Mouse (Mus musculus): Measurements from ENCODE around the gene Dhdh. TPM values are rescaled to one million over a fixed set of nuclear protein-coding genes. Genes with fewer than 3 reads are reported as not detected.

The Dhdh gene
- total RNA-seq (2023): under 1 TPM; 0.62 to 0.96 TPM

GRCm38 (mm10) chr7:45488293-45489204 lies at the start of gene Dhdh:
Gene Dhdh, minus strand, starts transcription at chr7:45488805.

GRCm38 (mm10) chr7:45525809-45526473 lies 37.3 kb upstream of the Dhdh start, which contains the start of the genes Ppp1r15a and Plekha4:
Gene Ppp1r15a, minus strand, starts transcription at chr7:45526268.
Gene Plekha4, plus strand, starts transcription at chr7:45526330.

DNA sequence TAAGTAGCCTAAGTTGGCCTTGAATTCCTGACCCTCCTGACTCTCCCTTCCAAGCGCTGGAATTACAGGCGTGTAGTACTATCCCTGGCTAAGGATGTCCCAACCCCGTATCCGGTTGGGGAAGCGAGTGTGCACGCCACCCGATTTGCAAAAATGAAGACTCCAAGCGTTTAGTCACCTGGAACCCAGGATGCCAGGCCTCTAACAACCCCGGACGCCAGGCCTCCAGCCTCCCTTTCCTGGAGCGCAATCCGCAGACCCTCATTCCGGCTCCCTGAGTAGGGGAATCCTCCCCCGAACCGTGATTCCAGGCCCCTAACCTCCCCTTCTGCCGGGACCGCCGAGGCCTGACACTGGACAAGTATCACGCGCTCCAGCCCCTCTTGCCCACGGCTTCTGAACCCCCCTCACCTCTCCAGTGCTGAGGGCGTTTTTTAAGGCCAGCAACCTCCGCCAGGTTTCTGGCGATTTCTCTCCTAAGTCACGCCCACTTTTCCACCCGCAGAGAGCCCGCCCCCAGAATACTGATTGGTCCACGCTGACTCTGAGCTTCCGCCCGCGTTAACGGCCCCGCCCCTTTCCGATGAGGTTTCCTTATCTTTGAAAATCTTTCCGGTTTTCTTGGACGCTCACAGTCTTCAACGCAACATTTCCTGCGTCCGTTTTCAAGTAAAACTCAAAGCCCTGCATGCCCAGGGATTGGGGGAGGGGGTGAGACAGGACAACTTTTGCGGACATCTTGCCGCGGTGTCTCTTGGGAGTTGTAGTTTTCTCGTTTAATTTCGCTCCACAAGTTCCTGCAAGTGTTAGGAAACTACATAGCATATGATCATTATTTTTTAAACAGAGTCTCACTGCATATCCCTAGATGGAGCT lies 21.5 kb upstream of the Dhdh start, which contains the start of gene Nucb1:
Gene Nucb1 (minus strand): TSS at position 495 of the 876 bp plus-strand sequence.

GRCm38 (mm10) chr7:45486761-45487415 lies 1.7 kb downstream of the Dhdh start, which contains the start of gene Gm45808:
Gene Gm45808, minus strand, starts transcription at chr7:45486811.

DNA sequence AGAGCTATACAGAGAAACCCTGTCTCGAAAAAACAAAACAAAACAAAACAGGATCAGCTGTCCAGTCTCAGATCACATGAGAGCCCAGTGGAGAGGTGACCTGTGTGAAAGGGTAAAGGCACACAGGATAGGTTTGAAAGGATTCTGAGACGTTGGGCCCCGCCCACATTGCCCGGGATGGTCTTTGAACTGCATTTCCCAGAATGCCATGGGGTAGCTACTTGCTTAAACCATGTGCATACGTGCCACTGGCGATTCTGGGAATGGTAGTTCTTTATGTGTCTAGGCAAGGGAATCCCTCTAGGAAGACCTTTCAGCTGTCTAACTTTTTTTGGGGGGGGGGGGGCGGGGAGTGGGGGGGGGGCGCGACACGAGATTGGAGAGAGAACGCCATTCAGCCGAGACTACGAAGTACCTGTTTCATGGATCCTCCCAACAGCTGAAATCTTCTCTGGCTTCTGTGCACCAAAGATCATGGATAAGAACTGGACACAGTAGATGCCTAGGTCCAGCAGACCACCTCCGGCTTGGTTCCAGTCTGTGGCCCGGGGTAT lies 7.2 kb downstream of the Dhdh start, which contains the start of gene Tulp2:
Gene Tulp2 (plus strand): TSS at position 504 of the 554 bp plus-strand sequence.

DNA sequence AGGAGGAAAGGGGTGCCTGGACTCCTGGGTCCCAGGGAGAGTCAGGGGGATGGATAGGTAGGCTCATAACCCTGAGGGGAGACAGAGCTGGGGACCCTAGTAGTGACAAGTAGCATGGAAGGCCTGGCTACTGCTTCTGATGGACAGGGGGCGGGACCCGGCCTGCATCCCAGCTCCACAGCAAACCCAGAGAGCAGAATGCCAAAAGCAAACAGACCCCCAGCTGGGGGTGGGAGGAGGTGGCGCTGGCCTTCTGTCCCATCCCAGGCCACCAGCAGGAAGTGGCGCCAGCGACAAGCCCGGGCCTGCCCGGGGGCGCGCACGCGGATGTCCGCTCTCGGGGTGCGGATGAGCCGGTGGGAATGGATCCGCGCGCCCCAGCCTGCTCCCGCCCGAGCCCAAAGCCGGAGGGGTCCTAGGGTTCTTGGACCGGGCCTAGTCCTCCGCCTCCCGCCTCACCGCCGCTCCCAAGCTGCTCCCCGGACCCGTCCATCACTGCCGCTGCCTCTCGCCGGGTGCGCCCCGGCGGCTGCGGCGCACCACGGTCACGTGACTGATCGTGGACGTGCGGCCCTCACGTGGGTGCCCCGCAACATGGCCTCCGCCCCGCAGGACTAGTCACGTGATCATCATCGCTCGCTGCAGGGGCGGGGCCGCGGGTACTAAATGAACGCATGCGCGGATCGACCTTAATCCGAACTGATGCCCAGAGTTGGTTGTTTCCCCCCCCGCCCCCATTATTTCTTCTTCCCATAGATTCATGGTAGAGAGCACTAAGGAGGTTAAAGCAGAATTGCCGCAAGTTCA lies 22.1 kb downstream of the Dhdh start, which contains the start of gene Bax:
Gene Bax (minus strand): TSS at position 616 of the 807 bp plus-strand sequence.

DNA sequence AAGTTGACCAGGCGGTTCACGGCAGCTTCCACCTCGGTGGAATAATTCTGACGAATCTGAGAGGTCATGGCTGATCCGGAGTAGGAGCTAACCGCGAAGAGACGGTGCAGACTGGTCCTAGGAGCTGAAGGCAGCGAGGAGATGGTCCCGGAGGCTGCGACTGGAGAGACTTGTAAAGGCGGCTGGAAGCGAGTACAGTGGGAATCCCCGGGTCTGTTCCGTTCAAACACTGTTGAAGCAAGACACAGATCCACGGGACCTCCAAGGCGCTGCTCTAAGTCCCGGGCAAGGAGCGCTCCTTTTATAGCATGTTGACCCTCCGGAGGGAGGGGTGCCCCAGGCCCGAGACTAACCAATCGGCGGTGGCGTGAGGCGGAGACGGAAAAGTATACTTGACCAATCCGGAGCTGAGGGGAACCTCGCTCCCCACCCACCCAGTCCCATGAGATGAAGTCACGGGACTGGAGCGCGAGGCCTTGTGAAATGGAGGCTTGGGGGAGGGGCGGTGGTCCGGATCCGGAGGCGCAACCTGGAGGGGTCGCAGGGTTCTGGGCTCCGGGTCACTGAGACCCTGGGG lies 29.0 kb downstream of the Dhdh start, which contains the start of gene Ftl1:
Gene Ftl1 (minus strand): TSS at position 321 of the 577 bp plus-strand sequence.

DNA sequence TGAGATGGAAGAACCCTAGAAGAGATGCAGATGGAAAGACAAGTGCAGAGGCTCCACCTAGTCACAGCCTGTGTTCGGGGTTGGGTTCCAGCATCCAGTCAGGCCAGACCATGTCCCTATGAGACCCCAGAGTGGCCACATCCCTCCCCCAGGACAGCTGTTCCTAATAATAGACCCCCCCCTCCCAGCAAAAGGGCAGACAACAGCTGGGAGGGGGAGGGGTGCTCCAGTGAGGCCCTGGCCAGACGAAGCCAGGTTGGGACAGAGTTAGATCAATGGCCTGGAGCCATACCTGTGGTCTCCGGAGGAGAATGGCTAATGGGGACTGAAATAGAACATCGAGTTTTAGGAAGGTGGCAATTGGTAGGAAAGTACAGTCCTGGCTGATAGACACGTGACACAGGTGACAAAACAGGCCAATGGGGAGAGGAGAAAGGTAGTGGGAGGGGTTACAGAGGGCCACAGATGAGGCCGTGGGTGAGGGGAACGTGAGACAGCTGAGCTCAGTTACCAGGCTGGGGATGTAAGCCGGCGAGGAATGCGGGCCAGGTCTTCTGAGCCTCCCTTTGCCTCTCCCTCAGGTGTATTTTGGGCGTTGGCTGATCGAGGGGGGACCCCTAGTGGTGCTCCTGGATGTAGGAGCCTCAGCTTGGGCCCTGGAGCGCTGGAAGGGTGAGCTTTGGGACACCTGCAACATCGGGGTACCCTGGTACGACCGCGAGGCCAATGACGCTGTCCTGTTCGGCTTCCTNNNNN lies 50.9 kb downstream of the Dhdh start, which contains the start of gene Ruvbl2:
Gene Ruvbl2 (minus strand): TSS at position 576 of the 756 bp plus-strand sequence.

GRCm38 (mm10) chr7:45434203-45435015 lies 54.2 kb downstream of the Dhdh start, which contains the start of gene Gys1:
Gene Gys1, plus strand, starts transcription at chr7:45434844.

Other genes with a start within 250 kb of the Dhdh start
- gene Cd37, start 249.7 kb downstream of the Dhdh start, total RNA-seq (2023): 100 to 1,000 TPM; 270 to 288 TPM
- gene Slc6a16, start 247.7 kb downstream of the Dhdh start, total RNA-seq (2023): not detected
- not detected for gene Slc6a21, start 211.3 kb downstream of the Dhdh start, total RNA-seq (2023)
- gene Trpm4, start 155.0 kb downstream of the Dhdh start, total RNA-seq (2023): 10 to 100 TPM; 11.4 to 15.3 TPM
- not detected for gene Hrc, start 153.5 kb downstream of the Dhdh start, total RNA-seq (2023)
- under 1 TPM; 0.15 to 0.50 TPM for gene Ppfia3, start 121.8 kb downstream of the Dhdh start, total RNA-seq (2023)
- gene Lin7b, start 118.2 kb downstream of the Dhdh start, total RNA-seq (2023): 1 to 10 TPM; 3.0 to 3.6 TPM
- 100 to 1,000 TPM; 682 to 709 TPM for gene Snrnp70, start 93.1 kb downstream of the Dhdh start, total RNA-seq (2023)
- not detected for gene Kcna7, start 83.2 kb downstream of the Dhdh start, total RNA-seq (2023)
- gene Ntf5, start 75.1 kb downstream of the Dhdh start, total RNA-seq (2023): not detected
- gene Lhb, start 68.0 kb downstream of the Dhdh start, total RNA-seq (2023): not detected
- 1 to 10 TPM; 6.5 to 6.8 TPM for gene Gys1, start 54.0 kb downstream of the Dhdh start, total RNA-seq (2023)
- gene Ruvbl2, start 50.7 kb downstream of the Dhdh start, total RNA-seq (2023): 10 to 100 TPM; 48.6 to 51.6 TPM
- 100 to 1,000 TPM; 409 to 413 TPM for gene Ftl1, start 28.9 kb downstream of the Dhdh start, total RNA-seq (2023)
- 10 to 100 TPM; 79.4 to 86.6 TPM for gene Bax, start 21.9 kb downstream of the Dhdh start, total RNA-seq (2023)
- not detected for gene Tulp2, start 6.9 kb downstream of the Dhdh start, total RNA-seq (2023)
- not detected for gene Gm45808, start 2.0 kb downstream of the Dhdh start, total RNA-seq (2023)
- 100 to 1,000 TPM in 1 of 2 experiments, 10 to 100 TPM in 1; 99.7 to 118 TPM for gene Nucb1, start 21.6 kb upstream of the Dhdh start, total RNA-seq (2023)
- 100 to 1,000 TPM; 770 to 887 TPM for gene Ppp1r15a, start 37.5 kb upstream of the Dhdh start, total RNA-seq (2023)
- 1 to 10 TPM; 1.2 to 1.4 TPM for gene Plekha4, start 37.5 kb upstream of the Dhdh start, total RNA-seq (2023)
- not detected for gene Hsd17b14, start 66.1 kb upstream of the Dhdh start, total RNA-seq (2023)
- 10 to 100 TPM; 38.7 to 43.5 TPM for gene Bcat2, start 81.3 kb upstream of the Dhdh start, total RNA-seq (2023)
- not detected for gene Fgf21, start 126.7 kb upstream of the Dhdh start, total RNA-seq (2023)
- not detected for gene Fut1, start 128.5 kb upstream of the Dhdh start, total RNA-seq (2023)
- gene Izumo1, start 133.0 kb upstream of the Dhdh start, total RNA-seq (2023): not detected
- under 1 TPM in 1 of 2 experiments, not detected in 1; 0.38 TPM for gene Rasip1, start 138.7 kb upstream of the Dhdh start, total RNA-seq (2023)
- gene Mamstr, start 151.2 kb upstream of the Dhdh start, total RNA-seq (2023): not detected
- not detected for gene Fut2, start 177.6 kb upstream of the Dhdh start, total RNA-seq (2023)
- under 1 TPM; 0.35 to 0.65 TPM for gene Ntn5, start 195.2 kb upstream of the Dhdh start, total RNA-seq (2023)
- under 1 TPM in 1 of 2 experiments, not detected in 1; 0.20 TPM for gene Sec1, start 205.6 kb upstream of the Dhdh start, total RNA-seq (2023)
- 10 to 100 TPM in 1 of 2 experiments, 1 to 10 TPM in 1; 8.9 to 10.2 TPM for gene Car11, start 211.0 kb upstream of the Dhdh start, total RNA-seq (2023)
- gene Dbp, start 216.3 kb upstream of the Dhdh start, total RNA-seq (2023): 10 to 100 TPM; 34.0 to 37.7 TPM
- 1,000 to 10,000 TPM; 3,079 to 3,201 TPM for gene Rpl18, start 226.7 kb upstream of the Dhdh start, total RNA-seq (2023)
- gene Sphk2, start 229.2 kb upstream of the Dhdh start, total RNA-seq (2023): 10 to 100 TPM; 30.7 to 34.0 TPM
- 1 to 10 TPM; 1.6 to 2.1 TPM for gene Fam83e, start 232.4 kb upstream of the Dhdh start, total RNA-seq (2023)
- not detected for gene Spaca4, start 237.0 kb upstream of the Dhdh start, total RNA-seq (2023)

All from T-cell, adult 66 days (primary cell).